Mouse (Mus musculus) heart, adult 2 months (tissue): Measurements from ENCODE around the gene Gm35549.
A peak's percentile ranks its signal among the peaks of the same experiment; 100 is the strongest.

Source experiments
- CTCF ChIP-seq: fragments of 200-600 bp; IDR thresholded peaks from 2 replicates; pipeline ENCODE4 v1.8.1; 2022; ENCODE audit warnings: antibody characterized with exemption, mild to moderate bottlenecking, moderate library complexity
- EP300 ChIP-seq: fragments of 200-500 bp; IDR thresholded peaks from 2 replicates; pipeline ENCODE4 v1.6.1; 2011; ENCODE audit warnings: low read depth, low read length, control low read depth; ENCODE audit not compliant: insufficient read depth
- POLR2A ChIP-seq: fragments of 200-500 bp; IDR thresholded peaks from 2 replicates; pipeline ENCODE4 v1.6.1; 2011; ENCODE audit warnings: mild to moderate bottlenecking, low read depth, low read length, control low read depth; ENCODE audit not compliant: insufficient read depth

GRCm38 (mm10) chr9:122837680-122838079, 6.2 kb downstream of the Gm35549 start:
- peak; percentile 51 for TF ChIP-seq CTCF
- no peak for TF ChIP-seq POLR2A
- no peak for TF ChIP-seq EP300
